Mouse (Mus musculus): ENCODE results near the gene Inhbe. TPM values are rescaled to one million over a fixed set of nuclear protein-coding genes. Genes with fewer than 3 reads are reported as not detected.

Gene Inhbe
- polyA plus RNA-seq, 1 experiment from 2014 or later, result 0.04 TPM

DNA sequence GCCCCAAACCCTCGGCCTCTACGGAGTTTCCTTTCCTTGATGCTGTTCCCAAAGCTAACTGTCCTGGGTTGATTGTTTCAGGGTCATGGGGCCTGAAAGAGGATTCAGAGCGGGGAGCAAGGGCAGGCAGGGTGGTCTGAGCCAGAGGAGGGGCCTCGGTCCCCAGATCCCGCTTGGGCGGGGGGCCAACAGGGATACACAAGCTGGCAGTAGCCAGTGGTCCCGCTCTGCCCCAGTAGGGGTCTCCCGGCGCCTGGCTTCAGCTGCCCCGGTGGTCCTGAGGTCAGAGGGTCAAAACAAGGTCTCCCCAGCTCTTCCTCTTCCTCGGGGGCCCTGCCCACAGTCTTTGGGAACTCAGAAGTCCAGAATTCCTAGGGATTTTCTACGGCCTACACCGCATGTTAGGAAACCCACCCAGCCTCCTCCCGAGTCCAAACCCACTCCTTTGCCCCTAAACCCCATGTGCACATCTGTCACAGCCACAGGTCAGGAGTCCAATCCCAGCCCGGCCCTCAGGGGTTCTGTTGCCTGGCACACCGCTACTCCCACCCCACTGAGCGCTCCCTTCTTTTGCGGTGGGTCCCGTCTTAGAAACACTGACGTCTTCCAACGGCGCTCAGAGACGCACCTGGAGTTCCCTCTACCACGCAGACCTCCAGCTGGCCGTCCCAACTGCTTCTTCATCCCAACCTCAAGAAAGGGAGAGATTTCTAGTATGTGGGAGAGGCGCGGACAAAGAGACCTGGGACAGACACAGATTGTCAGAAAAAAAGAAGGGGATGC is 13.4 kb downstream of the Inhbe start:
- WGBS, result 3% methylated on average over 27 of the region's 27 CpGs
- Histone ChIP-seq H3K9ac (ENCODE audit: low read depth, low read length) (peak overlapping the region; percentile 30; the same call in 1 of the 2 replicates), H3K36me3 (ENCODE audit: control insufficient read depth, insufficient read depth, low read length) (no peaks in the 10 kb centered on the region), H3K9me3 (ENCODE audit: control insufficient read depth, low read length) (no peaks in the 10 kb centered on the region), H3K4me3 (ENCODE audit: low read depth, low read length) (peak overlapping the region; percentile 55), H3K27ac (ENCODE audit: low read depth, low read length) (peak overlapping the region; percentile 16; the same call in 1 of the 2 replicates), H3K27me3 (replicated peaks; ENCODE audit: control insufficient read depth, insufficient read depth, low read length) (peaks cover 41% of the 10 kb centered on the region), H3K4me2 (peak overlapping the region; percentile 95), H3K4me1 (replicated peaks; ENCODE audit: control insufficient read depth, insufficient read depth, low read length) (peaks cover 22% of the 10 kb centered on the region)
- DNase-seq (ENCODE audit: low spot score) (no peak), ATAC-seq (replicated peaks; ENCODE audit: low FRiP score) (no peak)

DNA sequence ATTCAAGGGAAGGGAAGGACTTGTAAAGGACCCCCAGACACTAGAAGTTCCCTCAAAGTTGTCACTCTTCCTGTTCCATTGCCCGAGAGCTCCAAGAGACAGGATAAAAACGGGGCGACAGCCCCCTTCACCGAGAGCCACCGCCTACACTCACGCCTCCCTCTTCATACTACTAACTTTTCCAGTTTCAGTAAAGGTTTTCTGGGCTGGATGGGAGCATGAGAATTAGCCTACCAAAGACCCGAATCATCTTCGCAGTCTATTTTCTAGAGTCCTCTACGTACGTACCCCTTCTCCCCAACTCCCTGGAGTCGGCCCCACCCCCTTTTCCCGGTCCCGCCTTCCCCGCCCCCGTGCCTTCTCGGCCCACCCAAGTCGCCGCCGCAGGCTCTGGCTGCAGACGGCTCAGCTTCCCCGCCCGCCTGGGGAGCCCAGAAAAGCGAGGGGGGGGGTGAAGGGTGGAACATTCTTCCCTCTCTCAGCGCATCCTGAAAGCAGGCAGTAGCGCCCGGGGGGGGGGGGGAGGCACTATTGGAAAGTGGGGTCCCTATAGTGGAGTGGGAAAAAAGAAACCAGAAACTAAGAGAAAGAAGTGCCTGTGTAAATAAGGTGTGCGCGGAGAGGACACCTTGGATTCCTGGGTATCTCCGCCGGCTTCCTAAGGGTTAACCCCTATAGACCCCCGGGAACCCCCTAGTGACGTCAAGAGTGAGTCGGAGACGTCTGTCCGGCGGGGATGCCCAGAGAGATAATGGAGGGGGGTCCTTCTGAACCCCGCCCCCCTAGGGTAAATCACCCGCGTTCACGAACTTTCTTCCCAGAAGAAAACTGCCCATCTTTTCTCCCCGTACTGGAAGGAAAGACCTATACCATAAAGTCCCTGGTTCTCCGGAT is 14.3 kb downstream of the Inhbe start:
- no peaks in the 10 kb centered on the region for H3K9me3 ChIP-seq (ENCODE audit: control insufficient read depth, low read length)
- WGBS, result under 1% methylated on average over 41 of the region's 42 CpGs
- peaks cover 22% of the 10 kb centered on the region for H3K4me1 ChIP-seq (replicated peaks; ENCODE audit: control insufficient read depth, insufficient read depth, low read length)
- H3K9ac ChIP-seq (ENCODE audit: low read depth, low read length), result peak overlapping the region; percentile 34
- no peaks in the 10 kb centered on the region for H3K36me3 ChIP-seq (ENCODE audit: control insufficient read depth, insufficient read depth, low read length)
- peaks cover 41% of the 10 kb centered on the region for H3K27me3 ChIP-seq (replicated peaks; ENCODE audit: control insufficient read depth, insufficient read depth, low read length)
- DNase-seq (ENCODE audit: low spot score) (peak; percentile 65), ATAC-seq (replicated peaks; ENCODE audit: low FRiP score) (peak; percentile 18)
- H3K4me2 ChIP-seq, result peak overlapping the region; percentile 95
- peak overlapping the region; percentile 55 for H3K4me3 ChIP-seq (ENCODE audit: low read depth, low read length)
- H3K27ac ChIP-seq (ENCODE audit: low read depth, low read length), result peak overlapping the region; percentile 64

DNA sequence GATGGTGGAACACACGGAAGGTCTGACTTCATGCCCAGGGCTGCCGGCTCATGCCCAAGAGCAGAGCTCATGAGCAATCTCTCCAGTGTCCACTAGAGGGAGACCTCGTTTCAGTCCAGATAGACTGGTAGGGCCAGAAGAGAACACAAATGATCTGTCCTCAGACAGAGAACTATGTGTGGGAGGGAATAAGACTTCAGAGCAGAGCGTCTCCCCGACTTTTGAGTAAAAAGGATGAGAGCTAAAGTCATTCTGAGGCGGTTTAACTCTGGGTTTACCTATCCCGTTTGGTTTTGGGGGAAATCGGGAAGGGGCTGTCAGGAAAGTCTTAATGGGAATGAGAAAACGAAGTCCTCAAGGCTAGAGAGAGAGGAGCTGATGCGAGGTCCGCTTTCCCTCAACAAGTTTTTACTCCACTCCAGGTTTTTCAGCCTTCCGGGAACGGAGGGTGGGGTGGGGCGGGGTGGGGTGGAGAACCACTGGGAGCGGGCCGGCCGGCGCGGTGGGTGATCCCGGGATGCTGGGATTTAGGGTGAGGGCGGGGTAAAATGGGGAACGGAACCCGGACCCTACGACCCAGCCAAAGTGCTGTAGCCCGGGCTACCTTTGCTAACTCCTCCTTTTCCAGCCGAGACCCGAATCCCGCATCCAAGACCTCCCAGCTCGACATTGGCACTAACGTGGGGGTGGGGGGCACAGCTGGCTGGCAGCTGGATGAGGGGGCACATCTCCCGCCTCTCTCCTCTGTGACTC is 15.1 kb downstream of the Inhbe start:
- H3K27ac ChIP-seq (ENCODE audit: low read depth, low read length), result peak overlapping the region; percentile 64
- H3K9me3 ChIP-seq (ENCODE audit: control insufficient read depth, low read length), result no peaks in the 10 kb centered on the region
- H3K4me2 ChIP-seq, result peak overlapping the region; percentile 95
- peak; percentile 80 for ATAC-seq (replicated peaks; ENCODE audit: low FRiP score)
- DNase-seq (ENCODE audit: low spot score), result peak; percentile 79
- H3K4me3 ChIP-seq (ENCODE audit: low read depth, low read length), result peak overlapping the region; percentile 55
- peaks cover 22% of the 10 kb centered on the region for H3K4me1 ChIP-seq (replicated peaks; ENCODE audit: control insufficient read depth, insufficient read depth, low read length)
- H3K27me3 ChIP-seq (replicated peaks; ENCODE audit: control insufficient read depth, insufficient read depth, low read length), result peaks cover 41% of the 10 kb centered on the region
- peak overlapping the region; percentile 34; the same call in 1 of the 2 replicates for H3K9ac ChIP-seq (ENCODE audit: low read depth, low read length)
- WGBS, result under 1% methylated on average over 31 of the region's 31 CpGs
- peaks cover under 1% of the 10 kb centered on the region; the same call in 1 of the 2 replicates for H3K36me3 ChIP-seq (ENCODE audit: control insufficient read depth, insufficient read depth, low read length)

DNA sequence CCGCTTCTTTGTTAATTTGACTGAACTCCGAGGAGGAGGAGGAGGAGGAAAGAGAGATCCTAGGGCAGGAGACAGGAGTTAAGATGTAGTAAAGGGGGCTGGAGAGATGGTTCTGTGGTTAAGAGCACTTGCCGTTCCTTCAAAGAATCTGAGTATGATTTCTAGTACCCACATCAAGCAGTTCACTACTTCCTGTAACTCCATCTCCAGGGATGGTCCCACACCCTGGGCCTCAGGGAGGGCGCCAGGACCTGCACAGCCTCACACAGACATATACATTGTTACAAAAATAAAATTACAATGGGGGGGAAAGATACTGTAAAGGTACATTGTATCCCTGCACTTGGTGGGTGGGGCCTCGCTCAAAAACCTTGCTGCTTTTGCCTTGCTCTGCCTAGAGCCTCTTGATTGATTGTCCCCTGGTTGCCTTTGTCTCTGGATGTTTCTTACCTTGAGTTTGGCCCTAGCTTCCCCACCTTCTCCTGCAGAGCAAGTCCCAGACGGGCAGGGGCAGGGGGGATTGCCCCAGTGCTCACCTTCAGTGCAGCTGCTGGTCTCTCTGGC is 16.6 kb downstream of the Inhbe start:
- Histone ChIP-seq H3K4me1 (replicated peaks; ENCODE audit: control insufficient read depth, insufficient read depth, low read length) (peaks cover 22% of the 10 kb centered on the region), H3K9me3 (ENCODE audit: control insufficient read depth, low read length) (no peaks in the 10 kb centered on the region), H3K27ac (ENCODE audit: low read depth, low read length) (no peak overlapping the region), H3K36me3 (ENCODE audit: control insufficient read depth, insufficient read depth, low read length) (peaks cover 3% of the 10 kb centered on the region; the same call in 1 of the 2 replicates), H3K9ac (ENCODE audit: low read depth, low read length) (no peak overlapping the region), H3K4me2 (no peak overlapping the region), H3K4me3 (ENCODE audit: low read depth, low read length) (no peak overlapping the region), H3K27me3 (replicated peaks; ENCODE audit: control insufficient read depth, insufficient read depth, low read length) (peaks cover 41% of the 10 kb centered on the region)
- ATAC-seq (replicated peaks; ENCODE audit: low FRiP score), result no peak
- 71% methylated on average over 6 of the region's 6 CpGs for WGBS
- DNase-seq (ENCODE audit: low spot score), result no peak

DNA sequence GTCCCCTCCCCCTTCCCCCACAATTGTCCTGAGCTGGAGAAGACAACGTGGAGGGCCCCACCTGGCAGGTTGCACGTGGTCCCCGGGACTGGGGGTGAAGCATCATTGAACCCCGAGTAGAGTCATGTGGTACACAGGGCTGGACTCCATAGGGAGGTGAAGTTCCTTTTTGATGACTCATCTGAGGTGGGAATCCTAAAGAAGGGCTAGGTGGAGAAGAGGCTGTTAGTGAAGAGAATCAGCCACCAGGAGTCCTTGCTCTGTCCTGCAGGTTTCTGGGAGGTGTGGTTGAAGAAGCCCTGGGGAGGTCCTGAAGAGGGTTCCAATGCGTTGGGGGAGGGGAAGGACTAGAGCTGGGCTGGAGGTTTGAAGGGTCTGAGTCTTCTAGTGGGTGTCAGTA is 17.3 kb downstream of the Inhbe start:
- no peak for ATAC-seq (replicated peaks; ENCODE audit: low FRiP score)
- H3K27me3 ChIP-seq (replicated peaks; ENCODE audit: control insufficient read depth, insufficient read depth, low read length), result peaks cover 37% of the 10 kb centered on the region

DNA sequence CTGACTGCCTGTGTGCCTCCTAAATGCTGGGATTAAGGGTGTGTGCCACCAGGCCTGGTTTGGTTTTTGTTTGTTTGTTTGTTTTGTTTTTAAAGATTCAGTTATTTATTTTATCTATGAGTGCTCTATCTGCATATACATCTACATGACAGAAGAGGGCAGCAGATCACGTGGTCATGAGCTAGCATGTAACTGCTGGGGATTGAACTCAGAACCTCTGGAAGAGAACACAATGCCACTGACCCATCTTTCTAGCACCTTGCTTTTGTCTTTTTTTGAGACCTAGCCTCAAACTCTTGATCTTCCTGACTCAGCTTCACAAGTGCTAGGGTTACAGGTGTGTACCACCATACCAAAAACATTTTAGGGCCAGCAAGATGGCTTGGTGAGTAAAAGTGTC is 18.9 kb downstream of the Inhbe start:
- Histone ChIP-seq H3K27ac (ENCODE audit: low read depth, low read length) (no peak overlapping the region), H3K4me3 (ENCODE audit: low read depth, low read length) (no peak overlapping the region), H3K27me3 (replicated peaks; ENCODE audit: control insufficient read depth, insufficient read depth, low read length) (peaks cover 24% of the 10 kb centered on the region), H3K4me2 (no peak overlapping the region), H3K9me3 (ENCODE audit: control insufficient read depth, low read length) (no peaks in the 10 kb centered on the region), H3K36me3 (ENCODE audit: control insufficient read depth, insufficient read depth, low read length) (peaks cover 3% of the 10 kb centered on the region; the same call in 1 of the 2 replicates), H3K9ac (ENCODE audit: low read depth, low read length) (no peak overlapping the region), H3K4me1 (replicated peaks; ENCODE audit: control insufficient read depth, insufficient read depth, low read length) (peaks cover 12% of the 10 kb centered on the region)
- ATAC-seq (replicated peaks; ENCODE audit: low FRiP score) (no peak), DNase-seq (ENCODE audit: low spot score) (no peak)
- 59% methylated on average over 1 of the region's 1 CpGs for WGBS

More for the DNA sequence above, 17.3 kb downstream of the Inhbe start:
- Histone ChIP-seq H3K9me3 (ENCODE audit: control insufficient read depth, low read length) (no peaks in the 10 kb centered on the region), H3K4me1 (replicated peaks; ENCODE audit: control insufficient read depth, insufficient read depth, low read length) (peaks cover 18% of the 10 kb centered on the region), H3K4me3 (ENCODE audit: low read depth, low read length) (no peak overlapping the region), H3K36me3 (ENCODE audit: control insufficient read depth, insufficient read depth, low read length) (peaks cover 3% of the 10 kb centered on the region; the same call in 1 of the 2 replicates), H3K27ac (ENCODE audit: low read depth, low read length) (no peak overlapping the region), H3K4me2 (no peak overlapping the region), H3K9ac (ENCODE audit: low read depth, low read length) (no peak overlapping the region)
- WGBS, result 59% methylated on average over 5 of the region's 5 CpGs
- no peak for DNase-seq (ENCODE audit: low spot score)

DNA sequence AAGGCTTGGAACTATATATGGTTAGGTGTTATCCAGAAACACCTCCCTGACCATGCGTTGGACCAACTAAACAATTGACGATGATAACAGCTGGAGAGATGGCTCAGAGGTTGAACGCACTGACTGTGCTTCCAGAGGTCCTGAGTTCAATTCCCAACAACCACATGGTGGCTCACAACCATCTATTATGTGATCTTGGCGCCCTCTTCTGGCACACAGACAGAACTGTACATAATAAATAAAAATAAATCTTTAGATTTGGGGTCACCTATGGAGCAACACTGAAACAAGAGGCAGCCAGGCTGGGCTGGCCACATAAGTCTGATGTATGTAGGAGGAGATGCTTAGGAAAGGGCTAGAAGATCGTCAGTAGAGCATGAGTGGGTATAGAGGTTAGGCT is 21.1 kb downstream of the Inhbe start:
- H3K4me1 ChIP-seq (replicated peaks; ENCODE audit: control insufficient read depth, insufficient read depth, low read length), result 0 out of 2 replicates have a peak, but pooled peaks cover 3% of the 10 kb centered on the region
- H3K4me3 ChIP-seq (ENCODE audit: low read depth, low read length), result no peak overlapping the region; the same call in 1 of the 2 replicates
- H3K4me2 ChIP-seq, result no peak overlapping the region
- H3K9me3 ChIP-seq (ENCODE audit: control insufficient read depth, low read length), result no peaks in the 10 kb centered on the region
- H3K9ac ChIP-seq (ENCODE audit: low read depth, low read length), result no peak overlapping the region
- DNase-seq (ENCODE audit: low spot score) (no peak), ATAC-seq (replicated peaks; ENCODE audit: low FRiP score) (peak; percentile 11; the same call in 1 of the 2 replicates)
- H3K36me3 ChIP-seq (ENCODE audit: control insufficient read depth, insufficient read depth, low read length), result peaks cover 5% of the 10 kb centered on the region; the same call in 1 of the 2 replicates
- 51% methylated on average over 5 of the region's 5 CpGs for whole genome bisulfite sequencing
- H3K27me3 ChIP-seq (replicated peaks; ENCODE audit: control insufficient read depth, insufficient read depth, low read length), result peaks cover 11% of the 10 kb centered on the region; the same call in 1 of the 2 replicates
- H3K27ac ChIP-seq (ENCODE audit: low read depth, low read length), result no peak overlapping the region

All from liver, embryonic 11.5 days (tissue).